Comparison of ENCODE assay signal across 15 mouse cellular contexts in genomic region chr12:56521106-56521840, GRCm38 (mm10). TPM values are rescaled to one million over a fixed set of nuclear protein-coding genes. Genes with fewer than 3 reads are reported as not detected.
DNase-seq lines count a peak whose midpoint lies in the region; ATAC-seq and TF ChIP-seq lines count a peak whose summit lies in the region.
"Had no signal": no experiment of that assay in that cellular context is flagged by ENCODE, and none has a peak within 500 bp of the region (broad histone marks: within the 10 kb centered on the region; RNA-seq: fewer than 3 reads in every experiment).

No protein-coding gene starts in this region.

- no peaks in the 10 kb centered on the region; the same call in 1 of the 2 replicates for H3K4me1 ChIP-seq in hindbrain, embryonic 11.5 days (replicated peaks; ENCODE audit: control insufficient read depth, insufficient read depth, low read length)
- no peaks in the 10 kb centered on the region for H3K4me1 ChIP-seq in hindbrain, postnatal 0 days (ENCODE audit: insufficient read depth, low read length)
- peaks cover 13% of the 10 kb centered on the region for H3K4me1 ChIP-seq in forebrain, embryonic 12.5 days
- 0 out of 2 replicates have a peak, but pooled peaks cover 6% of the 10 kb centered on the region for H3K4me1 ChIP-seq in midbrain, embryonic 12.5 days

- H3K4me2 ChIP-seq in hindbrain, embryonic 11.5 days (replicated peaks; ENCODE audit: low read depth, low read length): no peak overlapping the region
- no peak overlapping the region for H3K4me2 ChIP-seq in hindbrain, postnatal 0 days (ENCODE audit: low read depth, low read length)
- peak overlapping the region; percentile 48 for H3K4me2 ChIP-seq in forebrain, embryonic 12.5 days
- peak overlapping the region; percentile 32 for H3K4me2 ChIP-seq in midbrain, embryonic 12.5 days (replicated peaks)

- peaks cover 89% of the 10 kb centered on the region for H3K27me3 ChIP-seq in hindbrain, embryonic 11.5 days (ENCODE audit: control insufficient read depth, insufficient read depth, low read length)
- H3K27me3 ChIP-seq in hindbrain, postnatal 0 days (ENCODE audit: insufficient read depth, low read length): peaks cover 89% of the 10 kb centered on the region
- H3K27me3 ChIP-seq in forebrain, embryonic 12.5 days: peaks cover 88% of the 10 kb centered on the region
- H3K27me3 ChIP-seq in midbrain, embryonic 12.5 days: peaks cover 87% of the 10 kb centered on the region

- DNase-seq in hindbrain, embryonic 11.5 days (ENCODE audit: low spot score): peak; percentile 51
- no peak for DNase-seq in hindbrain, postnatal 0 days (ENCODE audit: low spot score)
- peak; percentile 55 for DNase-seq in ZHBTc4 (ENCODE audit: low read depth, low spot score)
- DNase-seq in c-Kit-positive CD71-positive TER-119-positive erythroid progenitor cells, embryonic 14.5 days (ENCODE audit: low spot score): no peak
- DNase-seq: adrenal gland, postnatal 10 days; cerebellum, adult 9-11 months; gastrocnemius, postnatal 25 days had no signal

- H3K4me3 ChIP-seq in hindbrain, embryonic 11.5 days (ENCODE audit: low read depth, low read length): peak overlapping the region; percentile 8; the same call in 1 of the 2 replicates
- no peak overlapping the region for H3K4me3 ChIP-seq in hindbrain, postnatal 0 days (ENCODE audit: low read length)
- H3K4me3 ChIP-seq in forebrain, embryonic 12.5 days (replicated peaks): peak overlapping the region; percentile 29
- H3K4me3 ChIP-seq in midbrain, embryonic 12.5 days: peak overlapping the region; percentile 18; the same call in 1 of the 2 replicates

- no peak overlapping the region for H3K9ac ChIP-seq in hindbrain, embryonic 11.5 days (ENCODE audit: low read depth, low read length)
- no peak overlapping the region for H3K9ac ChIP-seq in hindbrain, postnatal 0 days (replicated peaks; ENCODE audit: low read length)
- peak overlapping the region; percentile 49; the same call in 1 of the 2 replicates for H3K9ac ChIP-seq in forebrain, embryonic 12.5 days
- H3K9ac ChIP-seq in midbrain, embryonic 12.5 days (replicated peaks): 0 out of 2 replicates have a peak overlapping the region, but pooled peaks have one; percentile 24

- peak; percentile 56; the same call in 1 of the 2 replicates for ATAC-seq in hindbrain, embryonic 11.5 days (ENCODE audit: low FRiP score)
- no peak for ATAC-seq in hindbrain, postnatal 0 days
- ATAC-seq in forebrain, embryonic 12.5 days (ENCODE audit: low FRiP score): peak; percentile 60; the same call in 1 of the 2 replicates
- peak; percentile 50 for ATAC-seq in midbrain, embryonic 12.5 days (ENCODE audit: low FRiP score, low read depth)
- ATAC-seq in inflammation-experienced regulatory T-cells, adult 6 months: no peak
- no peak for ATAC-seq in megakaryocyte, adult 5-6 weeks (ENCODE audit: poor library complexity, severe bottlenecking)
- ATAC-seq: CD4-positive, CD25-positive, alpha-beta regulatory T cell, adult 4 months had no signal

- H3K36me3 ChIP-seq in hindbrain, embryonic 11.5 days (ENCODE audit: control insufficient read depth, insufficient read depth, low read length): no peaks in the 10 kb centered on the region
- no peaks in the 10 kb centered on the region for H3K36me3 ChIP-seq in hindbrain, postnatal 0 days (ENCODE audit: insufficient read depth, low read length)
- H3K36me3 ChIP-seq in forebrain, embryonic 12.5 days (replicated peaks): no peaks in the 10 kb centered on the region
- H3K36me3 ChIP-seq in midbrain, embryonic 12.5 days: no peaks in the 10 kb centered on the region

- no peak for TF ChIP-seq CTCF in hindbrain, postnatal 0 days (IDR thresholded peaks at IDR 0.05; ENCODE audit: low read depth)

- H3K9me3 ChIP-seq in hindbrain, embryonic 11.5 days (ENCODE audit: control insufficient read depth, low read length): no peaks in the 10 kb centered on the region
- H3K9me3 ChIP-seq in hindbrain, postnatal 0 days (ENCODE audit: low read length): no peaks in the 10 kb centered on the region
- no peaks in the 10 kb centered on the region for H3K9me3 ChIP-seq in forebrain, embryonic 12.5 days
- H3K9me3 ChIP-seq in midbrain, embryonic 12.5 days: no peaks in the 10 kb centered on the region

- H3K27ac ChIP-seq in hindbrain, embryonic 11.5 days (ENCODE audit: low read depth, low read length): no peak overlapping the region
- no peak overlapping the region for H3K27ac ChIP-seq in hindbrain, postnatal 0 days
- peak overlapping the region; percentile 88 for H3K27ac ChIP-seq in forebrain, embryonic 12.5 days
- 0 out of 2 replicates have a peak overlapping the region, but pooled peaks have one; percentile 25 for H3K27ac ChIP-seq in midbrain, embryonic 12.5 days (replicated peaks)

- under 1% methylated on average over 33 of the region's 33 CpGs for WGBS in hindbrain, embryonic 11.5 days
- WGBS in hindbrain, postnatal 0 days: 1% methylated on average over 33 of the region's 33 CpGs
- WGBS in forebrain, embryonic 12.5 days: under 1% methylated on average over 32 of the region's 33 CpGs
- WGBS in midbrain, embryonic 12.5 days: under 1% methylated on average over 33 of the region's 33 CpGs

RNA-seq across cellular contexts. Expression of gene Nkx2-1, which starts 15.4 kb away (rescaled TPM):
- polyA plus RNA-seq in hindbrain, embryonic 11.5 days (2014; fragmentation: Nextera tagmentation; extraction: Ambion mirVana): 0.11 and 0.29 TPM in 2 replicates
- 0.25 and 0.42 TPM in 2 replicates for total RNA-seq in hindbrain, postnatal 0 days (2014; rRNA removed)
- not detected in 2 replicates for polyA plus RNA-seq in hindbrain, postnatal 0 days (2015; fragmentation: Nextera tagmentation; extraction: Ambion mirVana)
- polyA plus RNA-seq in forebrain, embryonic 12.5 days (2016; fragmentation: Nextera tagmentation; extraction: Ambion mirVana): 37.2 and 66.0 TPM in 2 replicates
- 5.2 and 9.3 TPM in 2 replicates for polyA plus RNA-seq in midbrain, embryonic 12.5 days (2016; fragmentation: Nextera tagmentation; extraction: Ambion mirVana)
- not detected for polyA plus RNA-seq in inflammation-experienced regulatory T-cells, adult 6 months (2017; shearing (Covaris generic))
- not detected in 2 replicates for total RNA-seq in megakaryocyte, adult 5-6 weeks (2015)
- not detected in 2 replicates for total RNA-seq in megakaryocyte, adult 5-6 weeks (2017)
- total RNA-seq: adrenal gland, postnatal 10 days; gastrocnemius, postnatal 25 days had no signal
- polyA plus RNA-seq: CD4-positive, CD25-positive, alpha-beta regulatory T cell, adult 4 months; large intestine, adult 2 months; liver, embryonic 16.5 days; stomach, embryonic 14.5 days had no signal

Comparison
In these comparisons a context has a peak if more than half of its experiments do, and no peak if none do; other contexts are left out.
1. ATAC-seq: peak in hindbrain, embryonic 11.5 days (single experiment), forebrain, embryonic 12.5 days (single experiment) and midbrain, embryonic 12.5 days (single experiment); none in hindbrain, postnatal 0 days (single experiment), inflammation-experienced regulatory T-cells, adult 6 months (single experiment) and megakaryocyte, adult 5-6 weeks (single experiment).
2. DNase-seq: peak in hindbrain, embryonic 11.5 days (single experiment) and ZHBTc4 (single experiment); none in hindbrain, postnatal 0 days (single experiment) and c-Kit-positive CD71-positive TER-119-positive erythroid progenitor cells, embryonic 14.5 days (single experiment).
3. H3K27ac ChIP-seq: peak in forebrain, embryonic 12.5 days (single experiment) and midbrain, embryonic 12.5 days (single experiment); none in hindbrain, embryonic 11.5 days (single experiment) and hindbrain, postnatal 0 days (single experiment).
4. H3K4me2 ChIP-seq: peak in forebrain, embryonic 12.5 days (single experiment) and midbrain, embryonic 12.5 days (single experiment); none in hindbrain, embryonic 11.5 days (single experiment) and hindbrain, postnatal 0 days (single experiment).
5. H3K9ac ChIP-seq: peak in forebrain, embryonic 12.5 days (single experiment) and midbrain, embryonic 12.5 days (single experiment); none in hindbrain, embryonic 11.5 days (single experiment) and hindbrain, postnatal 0 days (single experiment).